Mouse (Mus musculus) embryonic facial prominence, embryonic 13.5 days (tissue): ENCODE measurements around the gene Gm42417. TPM values are rescaled to one million over a fixed set of nuclear protein-coding genes. Genes with fewer than 3 reads are reported as not detected.

Source experiments
- ATAC-seq: fragments of 200-750 bp; cut with Nextera tagmentation; 2 replicates; pipeline ENCODE4 v1.8.0; 2017; ENCODE audit warnings: low read depth; ENCODE audit not compliant: insufficient number of reproducible peaks, insufficient read depth, low FRiP score, low TSS enrichment
- H3K27ac ChIP-seq: fragments of 300-500 bp; sonication (generic); 2 replicates; pipeline ENCODE4 v1.5.1; 2015; ENCODE audit warnings: moderate library complexity, mild to moderate bottlenecking, inconsistent platforms
- H3K27me3 ChIP-seq: fragments of 300-500 bp; sonication (generic); 2 replicates; pipeline ENCODE4 v1.6.1; 2015; ENCODE audit warnings: mild to moderate bottlenecking, inconsistent platforms
- H3K36me3 ChIP-seq: fragments of 300-500 bp; sonication (generic); 2 replicates; pipeline ENCODE4 v1.6.1; 2015; ENCODE audit warnings: mild to moderate bottlenecking, inconsistent platforms
- H3K4me1 ChIP-seq: fragments of 300-500 bp; sonication (generic); 2 replicates; pipeline ENCODE4 v1.6.1; 2015; ENCODE audit warnings: inconsistent platforms
- H3K4me2 ChIP-seq: fragments of 300-500 bp; sonication (generic); 2 replicates; pipeline ENCODE4 v1.6.1; 2015; ENCODE audit warnings: moderate library complexity, mild to moderate bottlenecking, inconsistent platforms
- H3K4me3 ChIP-seq: fragments of 300-500 bp; sonication (generic); 2 replicates; pipeline ENCODE4 v1.5.1; 2015; ENCODE audit warnings: mild to moderate bottlenecking, inconsistent platforms
- H3K9ac ChIP-seq: fragments of 300-500 bp; sonication (generic); 2 replicates; pipeline ENCODE4 v1.6.1; 2015; ENCODE audit warnings: mild to moderate bottlenecking, inconsistent platforms
- H3K9me3 ChIP-seq: fragments of 300-500 bp; sonication (generic); 2 replicates; pipeline ENCODE4 v1.6.1; 2016; ENCODE audit warnings: inconsistent platforms
- WGBS: fragments of 180-500 bp; shearing (Covaris S2); methylation state at CpG from one replicate; pipeline ENCODE4 v1.1.7; 2015; ENCODE audit warnings: mixed read lengths; 5-methylcytosine and 5-hydroxymethylcytosine counted together
- polyA plus RNA-seq: library from polyadenylated mRNA; unstranded; fragments of >200 nt; fragmentation: Nextera tagmentation; extraction: Ambion mirVana; gene quantifications from 2 replicates; pipeline ENCODE4 v1.2.1, GENCODE M21; 2015

The Gm42417 gene
- polyA plus RNA-seq, 1 experiment from 2014 or later, result not detected

- no peak overlapping the region for H3K4me2 ChIP-seq
- H3K27ac ChIP-seq, result no peak overlapping the region
- no peak for ATAC-seq
- H3K4me3 ChIP-seq, result no peak overlapping the region
- no peak overlapping the region for H3K9ac ChIP-seq
- H3K27me3 ChIP-seq, result no peaks in the 10 kb centered on the region
- no peaks in the 10 kb centered on the region for H3K36me3 ChIP-seq
- WGBS, result 55% methylated on average over 4 of the region's 4 CpGs
- no peaks in the 10 kb centered on the region for H3K9me3 ChIP-seq
- peaks cover 51% of the 10 kb centered on the region for H3K4me1 ChIP-seq
Observed at GRCm38 (mm10) chr1:36562388-36562787, 23.2 kb upstream of the Gm42417 start.

GRCm38 (mm10) chr1:36560903-36561302, 21.7 kb upstream of the Gm42417 start:
- no peak overlapping the region for H3K4me2 ChIP-seq
- H3K4me1 ChIP-seq, result peaks cover 38% of the 10 kb centered on the region
- H3K36me3 ChIP-seq, result no peaks in the 10 kb centered on the region
- H3K27ac ChIP-seq, result no peak overlapping the region
- no peaks in the 10 kb centered on the region for H3K9me3 ChIP-seq
- no peaks in the 10 kb centered on the region for H3K27me3 ChIP-seq
- H3K9ac ChIP-seq, result no peak overlapping the region
- 46% methylated on average over 6 of the region's 6 CpGs for WGBS
- ATAC-seq, result no peak
- H3K4me3 ChIP-seq, result no peak overlapping the region

GRCm38 (mm10) chr1:36559888-36560287, 20.7 kb upstream of the Gm42417 start:
- ATAC-seq, result no peak
- 35% methylated on average over 5 of the region's 5 CpGs for WGBS
- H3K4me2 ChIP-seq, result 0 out of 2 replicates have a peak overlapping the region, but pooled peaks have one; percentile 1
- no peak overlapping the region for H3K4me3 ChIP-seq
- H3K9me3 ChIP-seq, result no peaks in the 10 kb centered on the region
- H3K9ac ChIP-seq, result no peak overlapping the region
- peaks cover 49% of the 10 kb centered on the region for H3K4me1 ChIP-seq
- peaks cover 5% of the 10 kb centered on the region for H3K36me3 ChIP-seq
- H3K27ac ChIP-seq, result no peak overlapping the region
- no peaks in the 10 kb centered on the region for H3K27me3 ChIP-seq

GRCm38 (mm10) chr1:36559256-36559655, 20.0 kb upstream of the Gm42417 start:
- peak overlapping the region; percentile 99; the same call in 1 of the 2 replicates for H3K9ac ChIP-seq
- WGBS, result 9% methylated on average over 4 of the region's 4 CpGs

GRCm38 (mm10) chr1:36558031-36558993, 19.1 kb upstream of the Gm42417 start, which contains the start of gene Sema4c:
TSS of gene Sema4c (minus strand) at chr1:36558349.
- Histone ChIP-seq H3K36me3 (peaks cover 20% of the 10 kb centered on the region), H3K9me3 (no peaks in the 10 kb centered on the region), H3K4me2 (peak within 1 kb of the TSS; percentile 96), H3K27ac (peak within 1 kb of the TSS; percentile 100), H3K9ac (peak within 1 kb of the TSS; percentile 99), H3K27me3 (no peaks in the 10 kb centered on the region), H3K4me1 (peaks cover 59% of the 10 kb centered on the region), H3K4me3 (peak within 1 kb of the TSS; percentile 96)
- WGBS, result under 1% methylated on average over 69 of the region's 69 CpGs
- ATAC-seq, result peak; percentile 65

More at GRCm38 (mm10) chr1:36559256-36559655, 20.0 kb upstream of the Gm42417 start:
- peak overlapping the region; percentile 100; the same call in 1 of the 2 replicates for H3K27ac ChIP-seq
- peak overlapping the region; percentile 96 for H3K4me2 ChIP-seq
- ATAC-seq, result no peak
- H3K4me1 ChIP-seq, result peaks cover 55% of the 10 kb centered on the region
- no peaks in the 10 kb centered on the region for H3K9me3 ChIP-seq
- no peaks in the 10 kb centered on the region for H3K27me3 ChIP-seq
- peaks cover 11% of the 10 kb centered on the region for H3K36me3 ChIP-seq
- peak overlapping the region; percentile 96; the same call in 1 of the 2 replicates for H3K4me3 ChIP-seq

GRCm38 (mm10) chr1:36557457-36558011, 18.3 kb upstream of the Gm42417 start:
- Histone ChIP-seq H3K36me3 (peaks cover 28% of the 10 kb centered on the region), H3K9me3 (no peaks in the 10 kb centered on the region), H3K27ac (peak overlapping the region; percentile 100), H3K4me2 (peak overlapping the region; percentile 96), H3K27me3 (no peaks in the 10 kb centered on the region), H3K4me1 (peaks cover 52% of the 10 kb centered on the region), H3K9ac (peak overlapping the region; percentile 99), H3K4me3 (peak overlapping the region; percentile 96)
- WGBS, result under 1% methylated on average over 48 of the region's 48 CpGs
- ATAC-seq, result peak; percentile 86

- WGBS, result under 1% methylated on average over 52 of the region's 52 CpGs
- H3K27me3 ChIP-seq, result no peaks in the 10 kb centered on the region
- no peaks in the 10 kb centered on the region for H3K9me3 ChIP-seq
- H3K4me2 ChIP-seq, result peak overlapping the region; percentile 96
- peaks cover 45% of the 10 kb centered on the region for H3K4me1 ChIP-seq
- peaks cover 35% of the 10 kb centered on the region for H3K36me3 ChIP-seq
- peak overlapping the region; percentile 100 for H3K27ac ChIP-seq
- peak; percentile 70 for ATAC-seq
- peak overlapping the region; percentile 96 for H3K4me3 ChIP-seq
- peak overlapping the region; percentile 99 for H3K9ac ChIP-seq
Observed at GRCm38 (mm10) chr1:36556553-36557456, 17.6 kb upstream of the Gm42417 start.

- H3K9ac ChIP-seq, result peak overlapping the region; percentile 99
- H3K4me1 ChIP-seq, result peaks cover 39% of the 10 kb centered on the region
- H3K9me3 ChIP-seq, result no peaks in the 10 kb centered on the region
- peaks cover 44% of the 10 kb centered on the region for H3K36me3 ChIP-seq
- ATAC-seq, result no peak
- peak overlapping the region; percentile 96 for H3K4me3 ChIP-seq
- H3K27ac ChIP-seq, result peak overlapping the region; percentile 100
- WGBS, result 0% methylated on average over 8 of the region's 8 CpGs
- no peaks in the 10 kb centered on the region for H3K27me3 ChIP-seq
- H3K4me2 ChIP-seq, result peak overlapping the region; percentile 96
Observed at GRCm38 (mm10) chr1:36555798-36556395, 16.7 kb upstream of the Gm42417 start.

- peak overlapping the region; percentile 96 for H3K4me3 ChIP-seq
- H3K9ac ChIP-seq, result peak overlapping the region; percentile 99
- H3K27me3 ChIP-seq, result no peaks in the 10 kb centered on the region
- no peaks in the 10 kb centered on the region for H3K9me3 ChIP-seq
- H3K27ac ChIP-seq, result peak overlapping the region; percentile 100
- H3K4me2 ChIP-seq, result peak overlapping the region; percentile 96
- H3K4me1 ChIP-seq, result peaks cover 45% of the 10 kb centered on the region
- ATAC-seq, result no peak
- H3K36me3 ChIP-seq, result peaks cover 55% of the 10 kb centered on the region
- WGBS, result 67% methylated on average over 21 of the region's 21 CpGs
Observed at GRCm38 (mm10) chr1:36554633-36555399, 15.6 kb upstream of the Gm42417 start.

GRCm38 (mm10) chr1:36552506-36552905, 13.3 kb upstream of the Gm42417 start:
- WGBS, result 90% methylated on average over 16 of the region's 16 CpGs
- Histone ChIP-seq H3K9ac (no peak overlapping the region), H3K27ac (no peak overlapping the region), H3K27me3 (no peaks in the 10 kb centered on the region), H3K4me3 (no peak overlapping the region), H3K36me3 (peaks cover 73% of the 10 kb centered on the region), H3K4me1 (peaks cover 54% of the 10 kb centered on the region), H3K9me3 (no peaks in the 10 kb centered on the region), H3K4me2 (no peak overlapping the region)
- no peak for ATAC-seq
